Mouse (Mus musculus) forebrain, postnatal 0 days (tissue): ENCODE measurements around the gene Adcy1. TPM values are rescaled to one million over a fixed set of nuclear protein-coding genes. Genes with fewer than 3 reads are reported as not detected.

Experiments used
- ATAC-seq: fragments of 200-750 bp; cut with Nextera tagmentation; 2 replicates; pipeline ENCODE4 v1.8.0; 2017; ENCODE audit warnings: mild to moderate bottlenecking, moderate library complexity
- DNase-seq: peaks from one replicate; pipeline ENCODE4 v3.0.0-alpha.2; 2015
- H3K27ac ChIP-seq: fragments of 300-500 bp; sonication (generic); 2 replicates; pipeline ENCODE4 v1.5.1; 2014; ENCODE audit warnings: low read depth, mild to moderate bottlenecking, antibody characterized with exemption, low read length, moderate library complexity, mixed read lengths
- H3K27me3 ChIP-seq: fragments of 300-500 bp; sonication (generic); 2 replicates; pipeline ENCODE4 v1.6.1; 2014; ENCODE audit warnings: mild to moderate bottlenecking, low read length, mixed read lengths; ENCODE audit not compliant: insufficient read depth
- H3K36me3 ChIP-seq: fragments of 300-500 bp; sonication (generic); 2 replicates; pipeline ENCODE4 v1.6.1; 2014; ENCODE audit warnings: mild to moderate bottlenecking, moderate library complexity; ENCODE audit not compliant: insufficient read depth
- H3K4me1 ChIP-seq: fragments of 300-500 bp; sonication (generic); 2 replicates; pipeline ENCODE4 v1.6.1; 2014; ENCODE audit warnings: antibody characterized with exemption; ENCODE audit not compliant: insufficient read depth
- H3K4me2 ChIP-seq: fragments of 300-500 bp; sonication (generic); 2 replicates; pipeline ENCODE4 v1.6.1; 2014; ENCODE audit warnings: low read depth, mild to moderate bottlenecking, moderate library complexity
- H3K4me3 ChIP-seq: fragments of 300-500 bp; sonication (generic); 2 replicates; pipeline ENCODE4 v1.5.1; 2014; ENCODE audit warnings: low read depth, low read length, mixed read lengths
- H3K9ac ChIP-seq: fragments of 300-500 bp; sonication (generic); 2 replicates; pipeline ENCODE4 v1.6.1; 2014; ENCODE audit warnings: mild to moderate bottlenecking
- H3K9me3 ChIP-seq: fragments of 300-500 bp; sonication (generic); 2 replicates; pipeline ENCODE4 v1.6.1; 2016; ENCODE audit warnings: low read length
- CTCF ChIP-seq: sonication (generic); IDR thresholded peaks from 2 replicates; pipeline ENCODE4 v1.5.1; 2016; ENCODE audit warnings: antibody characterized with exemption, control low read depth, low read depth
- WGBS: fragments of 180-500 bp; shearing (Covaris S2); extraction: QIAGEN DNeasy Blood & Tissue Kit; methylation state at CpG from one replicate; pipeline ENCODE4 v1.1.7; 2014; 5-methylcytosine and 5-hydroxymethylcytosine counted together
- polyA plus RNA-seq: library from polyadenylated mRNA; unstranded; fragments of >200 nt; fragmentation: Nextera tagmentation; extraction: Ambion mirVana; gene quantifications from 2 replicates; pipeline ENCODE4 v1.2.1, GENCODE M21; 2015
- total RNA-seq: library from RNA; depleted of rRNA; stranded (reverse); fragments of >200 nt; gene quantifications from 2 replicates; pipeline ENCODE4 v1.2.3, GENCODE M21; 2014

Adcy1 gene
- total and polyA plus RNA-seq, 2 experiments from 2014 or later: 13.6 to 115 TPM

GRCm38 (mm10) chr11:7068479-7069235 is 5.4 kb downstream of the Adcy1 start:
- no peak overlapping the region for H3K4me2 ChIP-seq
- no peaks in the 10 kb centered on the region for H3K36me3 ChIP-seq
- H3K4me3 ChIP-seq: no peak overlapping the region
- 81% methylated on average over 12 of the region's 12 CpGs for WGBS
- no peaks in the 10 kb centered on the region for H3K4me1 ChIP-seq
- no peak overlapping the region for H3K9ac ChIP-seq
- DNase-seq: no peak
- H3K27ac ChIP-seq: no peak overlapping the region
- no peaks in the 10 kb centered on the region for H3K9me3 ChIP-seq
- no peak for TF ChIP-seq CTCF
- ATAC-seq: no peak
- H3K27me3 ChIP-seq: no peaks in the 10 kb centered on the region; the same call in 1 of the 2 replicates

- Histone ChIP-seq H3K4me3 (no peak overlapping the region), H3K9ac (no peak overlapping the region), H3K4me1 (no peaks in the 10 kb centered on the region), H3K9me3 (no peaks in the 10 kb centered on the region), H3K36me3 (no peaks in the 10 kb centered on the region), H3K4me2 (no peak overlapping the region), H3K27me3 (no peaks in the 10 kb centered on the region; the same call in 1 of the 2 replicates), H3K27ac (no peak overlapping the region)
- no peak for DNase-seq
- no peak for TF ChIP-seq CTCF
- WGBS: 96% methylated on average over 4 of the region's 4 CpGs
- ATAC-seq: no peak
These were observed 6.5 kb downstream of the Adcy1 start for GRCm38 (mm10) chr11:7069762-7070161.

GRCm38 (mm10) chr11:7071617-7072016 is 8.3 kb downstream of the Adcy1 start:
- Histone ChIP-seq H3K27ac (no peak overlapping the region), H3K4me2 (no peak overlapping the region), H3K4me3 (no peak overlapping the region), H3K9ac (no peak overlapping the region), H3K9me3 (no peaks in the 10 kb centered on the region), H3K27me3 (no peaks in the 10 kb centered on the region), H3K36me3 (no peaks in the 10 kb centered on the region), H3K4me1 (no peaks in the 10 kb centered on the region)
- WGBS: 84% methylated on average over 6 of the region's 6 CpGs
- no peak for TF ChIP-seq CTCF
- ATAC-seq (no peak), DNase-seq (no peak)

GRCm38 (mm10) chr11:7073556-7073955 is 10.3 kb downstream of the Adcy1 start:
- ATAC-seq (peak; percentile 76), DNase-seq (peak; percentile 62)
- no peak overlapping the region for H3K27ac ChIP-seq
- H3K27me3 ChIP-seq: no peaks in the 10 kb centered on the region
- H3K9ac ChIP-seq: no peak overlapping the region
- WGBS: 60% methylated on average over 3 of the region's 3 CpGs
- no peaks in the 10 kb centered on the region for H3K9me3 ChIP-seq
- no peaks in the 10 kb centered on the region for H3K36me3 ChIP-seq
- H3K4me1 ChIP-seq: no peaks in the 10 kb centered on the region
- no peak for TF ChIP-seq CTCF
- no peak overlapping the region for H3K4me2 ChIP-seq
- no peak overlapping the region for H3K4me3 ChIP-seq

- Histone ChIP-seq H3K27me3 (no peaks in the 10 kb centered on the region), H3K4me2 (no peak overlapping the region), H3K9me3 (no peaks in the 10 kb centered on the region), H3K4me3 (no peak overlapping the region), H3K27ac (no peak overlapping the region), H3K9ac (no peak overlapping the region), H3K36me3 (no peaks in the 10 kb centered on the region), H3K4me1 (no peaks in the 10 kb centered on the region)
- no peak for DNase-seq
- no peak for TF ChIP-seq CTCF
- 87% methylated on average over 3 of the region's 3 CpGs for WGBS
- no peak for ATAC-seq
These were observed 13.2 kb downstream of the Adcy1 start for GRCm38 (mm10) chr11:7076510-7076909.

- DNase-seq: no peak
- Histone ChIP-seq H3K4me2 (no peak overlapping the region), H3K4me1 (no peaks in the 10 kb centered on the region), H3K9ac (no peak overlapping the region), H3K9me3 (no peaks in the 10 kb centered on the region), H3K27me3 (no peaks in the 10 kb centered on the region), H3K27ac (no peak overlapping the region), H3K4me3 (no peak overlapping the region), H3K36me3 (0 out of 2 replicates have a peak, but pooled peaks cover 8% of the 10 kb centered on the region)
- 97% methylated on average over 1 of the region's 1 CpGs for WGBS
- peak; percentile 32; the same call in 1 of the 2 replicates for ATAC-seq
- no peak for TF ChIP-seq CTCF
These were observed 18.6 kb downstream of the Adcy1 start for GRCm38 (mm10) chr11:7081893-7082292.

- no peak for TF ChIP-seq CTCF
- DNase-seq: no peak
- H3K4me3 ChIP-seq: no peak overlapping the region
- no peak overlapping the region for H3K9ac ChIP-seq
- no peak overlapping the region for H3K4me2 ChIP-seq
- H3K36me3 ChIP-seq: 0 out of 2 replicates have a peak, but pooled peaks cover 8% of the 10 kb centered on the region
- WGBS: 95% methylated on average over 1 of the region's 1 CpGs
- ATAC-seq: no peak
- H3K27ac ChIP-seq: no peak overlapping the region
- H3K9me3 ChIP-seq: no peaks in the 10 kb centered on the region
- H3K4me1 ChIP-seq: no peaks in the 10 kb centered on the region
- no peaks in the 10 kb centered on the region for H3K27me3 ChIP-seq
These were observed 20.6 kb downstream of the Adcy1 start for GRCm38 (mm10) chr11:7083911-7084310.
